Mouse (Mus musculus): Measurements from ENCODE around the gene Ttc9b.

DNA sequence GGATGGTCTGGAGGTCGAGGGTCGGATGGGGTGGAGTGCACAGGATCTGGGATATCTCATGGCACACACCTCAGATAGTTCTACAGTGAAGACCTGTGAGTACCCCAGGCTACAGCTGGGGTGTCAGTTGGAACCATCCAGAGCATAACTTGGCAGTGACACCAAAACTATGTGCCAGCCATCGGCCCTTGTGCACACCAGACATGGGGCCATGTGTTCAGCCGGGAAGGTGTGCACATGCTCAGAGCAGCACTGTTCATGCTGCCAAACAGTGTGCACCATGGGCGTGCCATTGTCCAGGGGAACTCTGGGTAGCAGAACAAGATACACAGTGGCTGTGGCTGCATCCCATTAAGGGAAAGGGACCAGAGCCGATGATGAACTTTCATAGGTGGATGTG lies 19.0 kb upstream of the Ttc9b start:
- no peak for TF ChIP-seq EP300 (optimal IDR thresholded peaks at IDR 0.05)
- TF ChIP-seq CTCF (IDR thresholded peaks at IDR 0.05; ENCODE audit: low read depth), result no peak

Measured in stomach, postnatal 0 days (tissue).